Mouse (Mus musculus) CH12.LX (cell line): ENCODE measurements around the gene Tulp4. TPM values are rescaled to one million over a fixed set of nuclear protein-coding genes. Genes with fewer than 3 reads are reported as not detected.

ENCODE experiments used
- DNase-seq: peaks from one replicate; pipeline ENCODE4 v3.0.0-alpha.2; 2013; ENCODE audit errors: extremely low read depth
- H3K27ac ChIP-seq: 2 replicates; pipeline ENCODE4 v1.5.1; 2012; ENCODE audit warnings: low read depth, mild to moderate bottlenecking, control low read depth, moderate library complexity; ENCODE audit not compliant: insufficient read depth
- H3K27me3 ChIP-seq: replicated peaks from 2 replicates; pipeline ENCODE3; 2012; ENCODE audit warnings: inconsistent platforms
- H3K36me3 ChIP-seq, 2 experiments: replicated peaks in 1 of 2; 2 replicates each; pipeline versions ENCODE3 to v1.6.1; 2012; ENCODE audit warnings: inconsistent platforms in 1 of 2, low read length in 1 of 2, mild to moderate bottlenecking in 1 of 2, mixed read lengths in 1 of 2, moderate library complexity in 1 of 2; ENCODE audit not compliant: control insufficient read depth in 1 of 2, insufficient read depth in 1 of 2
- H3K4me1 ChIP-seq, 2 experiments: 2 replicates each; pipeline ENCODE4 v1.6.1; 2012; ENCODE audit warnings: inconsistent platforms in 1 of 2, moderate library complexity in 1 of 2; ENCODE audit not compliant: insufficient read depth in 2 of 2, control insufficient read depth in 1 of 2
- H3K4me2 ChIP-seq: 2 replicates; pipeline ENCODE4 v1.6.1; 2012; ENCODE audit warnings: low read depth, mild to moderate bottlenecking, control low read depth; ENCODE audit not compliant: poor library complexity, insufficient read depth, severe bottlenecking
- H3K4me3 ChIP-seq, 3 experiments: fragments of 150-350 bp in 1 of 3; sonication (generic) in 1 of 3; replicated peaks in 1 of 3; 2 replicates each; pipeline versions ENCODE3 to v1.5.1; 2011 to 2012; ENCODE audit warnings: low read depth in 2 of 3, low read length in 2 of 3, mild to moderate bottlenecking in 2 of 3, moderate library complexity in 2 of 3, control low read depth in 1 of 3, improper control_type of control experiment in 1 of 3, inconsistent platforms in 1 of 3, mixed read lengths in 1 of 3; ENCODE audit not compliant: poor library complexity in 1 of 3
- H3K79me2 ChIP-seq: replicated peaks from 2 replicates; pipeline ENCODE4 v1.6.1; 2012; ENCODE audit warnings: mild to moderate bottlenecking, moderate library complexity; ENCODE audit not compliant: control insufficient read depth, poor library complexity, insufficient read depth, severe bottlenecking; ENCODE audit errors: extremely low read depth
- H3K9ac ChIP-seq: 2 replicates; pipeline ENCODE4 v1.6.1; 2012; ENCODE audit warnings: low read depth, mild to moderate bottlenecking, control low read depth, moderate library complexity; ENCODE audit not compliant: insufficient read depth
- H3K9me3 ChIP-seq: replicated peaks from 2 replicates; pipeline ENCODE3; 2012; ENCODE audit warnings: low read length, inconsistent platforms, mixed read lengths
- CHD1 ChIP-seq: IDR thresholded peaks from 2 replicates; pipeline ENCODE4 v1.6.1; 2012; ENCODE audit warnings: low read depth, low read length, improper control_type of control experiment, inconsistent platforms
- CTCF ChIP-seq, 2 experiments: IDR thresholded peaks in 1 of 2; conservative IDR thresholded peaks in 1 of 2; 2 replicates each; pipeline ENCODE4 v1.5.1; 2011 to 2012; ENCODE audit warnings: low read depth in 2 of 2, low read length in 2 of 2, improper control_type of control experiment in 1 of 2, inconsistent platforms in 1 of 2, mild to moderate bottlenecking in 1 of 2, moderate library complexity in 1 of 2
- E2F4 ChIP-seq: IDR thresholded peaks from 2 replicates; pipeline ENCODE4 v1.6.1; 2011; ENCODE audit warnings: low read depth, low read length, improper control_type of control experiment; ENCODE audit not compliant: insufficient replicate concordance
- ELF1 ChIP-seq: IDR thresholded peaks from 2 replicates; pipeline ENCODE4 v1.6.1; 2014; ENCODE audit warnings: low read depth, mild to moderate bottlenecking, inconsistent platforms, low read length, improper control_type of control experiment
- GABPA ChIP-seq: IDR thresholded peaks from 2 replicates; pipeline ENCODE4 v1.6.1; 2012; ENCODE audit warnings: low read depth, low read length, improper control_type of control experiment, inconsistent platforms; ENCODE audit not compliant: insufficient replicate concordance
- HCFC1 ChIP-seq: IDR thresholded peaks from 2 replicates; pipeline ENCODE4 v1.6.1; 2012; ENCODE audit warnings: low read depth, mild to moderate bottlenecking, inconsistent platforms, low read length, improper control_type of control experiment
- MAFK ChIP-seq: IDR thresholded peaks from 2 replicates; pipeline ENCODE4 v1.6.1; 2011; ENCODE audit warnings: low read length, improper control_type of control experiment; ENCODE audit not compliant: insufficient replicate concordance
- MEF2A ChIP-seq: IDR thresholded peaks from 2 replicates; pipeline ENCODE4 v1.6.1; 2014; ENCODE audit warnings: low read depth, mild to moderate bottlenecking, inconsistent platforms, low read length, improper control_type of control experiment, borderline replicate concordance
- NELFE ChIP-seq: IDR thresholded peaks from 2 replicates; pipeline ENCODE4 v1.6.1; 2011; ENCODE audit warnings: low read depth, low read length, improper control_type of control experiment
- PAX5 ChIP-seq: IDR thresholded peaks from 2 replicates; pipeline ENCODE4 v1.6.1; 2012; ENCODE audit warnings: low read length, inconsistent platforms, mixed read lengths
- RCOR1 ChIP-seq: conservative IDR thresholded peaks from 2 replicates; pipeline ENCODE4 v1.6.1; 2012; ENCODE audit warnings: low read depth, mild to moderate bottlenecking, inconsistent platforms, low read length, improper control_type of control experiment
- SIN3A ChIP-seq: IDR thresholded peaks from 2 replicates; pipeline ENCODE4 v1.6.1; 2012; ENCODE audit warnings: low read length, improper control_type of control experiment, inconsistent platforms
- SMC3 ChIP-seq: IDR thresholded peaks from 2 replicates; pipeline ENCODE4 v1.6.1; 2011; ENCODE audit warnings: low read depth, low read length, improper control_type of control experiment
- TCF12 ChIP-seq: IDR thresholded peaks from 2 replicates; pipeline ENCODE4 v1.6.1; 2014; ENCODE audit warnings: low read depth, mild to moderate bottlenecking, inconsistent platforms, low read length, improper control_type of control experiment
- UBTF ChIP-seq: IDR thresholded peaks from 2 replicates; pipeline ENCODE4 v1.6.1; 2012; ENCODE audit warnings: low read depth, mild to moderate bottlenecking, inconsistent platforms, low read length, improper control_type of control experiment, moderate library complexity
- ZC3H11A ChIP-seq: IDR thresholded peaks from 2 replicates; pipeline ENCODE4 v1.6.1; 2012; ENCODE audit warnings: low read depth, mild to moderate bottlenecking, inconsistent platforms, low read length, improper control_type of control experiment
- ZKSCAN1 ChIP-seq: IDR thresholded peaks from 2 replicates; pipeline ENCODE4 v1.6.1; 2012; ENCODE audit warnings: low read depth, inconsistent platforms, low read length, improper control_type of control experiment, borderline replicate concordance
- ZMIZ1 ChIP-seq: IDR thresholded peaks from 2 replicates; pipeline ENCODE4 v1.6.1; 2012; ENCODE audit warnings: low read depth, mild to moderate bottlenecking, inconsistent platforms, low read length, improper control_type of control experiment
- ZNF384 ChIP-seq: IDR thresholded peaks from 2 replicates; pipeline ENCODE4 v1.6.1; 2012; ENCODE audit warnings: low read depth, low read length, improper control_type of control experiment, inconsistent platforms
- dilution Hi-C: fragments of 300-500 bp; cut with MboI; formaldehyde crosslinking; loops from 2 replicates; pipeline ENCODE4 v1.14.3; 2020; ENCODE audit warnings: low sequenced_read_pairs; ENCODE audit not compliant: extremely low pct_unique_long_range_greater_than_20kb, extremely low pct_ligation_motif_present
- in situ Hi-C: fragments of 300-500 bp; cut with MboI; formaldehyde crosslinking; loops from 3 replicates; pipeline ENCODE4 v1.14.3; 2019; ENCODE audit warnings: low sequenced_read_pairs, low pct_ligation_motif_present, low pct_unique_long_range_greater_than_20kb, mixed read lengths
- polyA plus RNA-seq: library from polyadenylated mRNA; unstranded; fragments of >175 nt; gene quantifications from 2 replicates; pipeline ENCODE4 v1.2.1, GENCODE M21; 2012; ENCODE audit warnings: low read depth; ENCODE audit not compliant: insufficient read length
- total RNA-seq, 2 experiments: library from RNA; depleted of rRNA; stranded (reverse); fragments of 300-350 nt in 1 of 2; fragments of >200 nt in 1 of 2; gene quantifications; 2 replicates each; pipeline ENCODE4 v1.2.3; 2012 to 2014

Tulp4 gene
- total and polyA plus RNA-seq, 3 experiments = 7.8 to 50.7 (median 33.6) TPM

DNA sequence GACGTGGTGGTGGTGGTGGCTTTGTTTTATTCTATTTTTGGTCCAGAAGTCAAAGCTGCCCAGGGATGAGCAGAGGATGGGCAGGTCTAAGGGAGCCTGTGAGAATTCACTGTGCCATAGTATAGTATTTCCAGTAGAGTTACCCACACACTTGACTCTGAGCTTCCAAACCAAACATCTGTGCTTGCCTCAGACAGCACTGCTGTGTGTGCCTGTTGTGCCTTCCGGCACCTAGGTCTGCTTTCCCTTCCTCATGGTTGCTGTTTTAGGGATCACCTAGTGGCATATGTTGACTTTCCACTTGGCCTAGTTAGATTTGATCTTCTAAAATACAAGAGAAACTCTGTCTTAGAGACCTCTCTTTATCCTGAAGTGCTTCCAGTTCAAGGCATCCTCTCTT, 39.0 kb downstream of the Tulp4 start:
- Histone ChIP-seq H3K9me3 (no peaks in the 10 kb centered on the region), H3K9ac (no peak overlapping the region), H3K4me1 (peaks cover 6 to 14% of the 10 kb centered on the region in 2 experiments; a peak in 3 of 4 replicates), H3K27me3 (no peaks in the 10 kb centered on the region), H3K36me3 (peaks cover 3 to 7% of the 10 kb centered on the region in 2 experiments), H3K4me2 (no peak overlapping the region), H3K79me2 (no peaks in the 10 kb centered on the region), H3K27ac (no peak overlapping the region), H3K4me3 (no peak overlapping the region)
- TF ChIP-seq NELFE (no peak), ZC3H11A (no peak), TCF12 (no peak), E2F4 (no peak), HCFC1 (no peak), MEF2A (no peak), SIN3A (no peak), ZKSCAN1 (no peak), CHD1 (no peak), SMC3 (no peak), MAFK (no peak), ZMIZ1 (no peak), GABPA (no peak), RCOR1 (no peak), CTCF (conservative IDR thresholded peaks at IDR 0.05 in 1 of 2, IDR thresholded peaks at IDR 0.05 in 1 of 2; ENCODE audit: low read depth in 2 of 2, low read length in 2 of 2) (no peak), PAX5 (no peak), ELF1 (no peak)
- DNase-seq = no peak
- dilution Hi-C loops (no loop called here), in situ Hi-C loops (no loop called here)

DNA sequence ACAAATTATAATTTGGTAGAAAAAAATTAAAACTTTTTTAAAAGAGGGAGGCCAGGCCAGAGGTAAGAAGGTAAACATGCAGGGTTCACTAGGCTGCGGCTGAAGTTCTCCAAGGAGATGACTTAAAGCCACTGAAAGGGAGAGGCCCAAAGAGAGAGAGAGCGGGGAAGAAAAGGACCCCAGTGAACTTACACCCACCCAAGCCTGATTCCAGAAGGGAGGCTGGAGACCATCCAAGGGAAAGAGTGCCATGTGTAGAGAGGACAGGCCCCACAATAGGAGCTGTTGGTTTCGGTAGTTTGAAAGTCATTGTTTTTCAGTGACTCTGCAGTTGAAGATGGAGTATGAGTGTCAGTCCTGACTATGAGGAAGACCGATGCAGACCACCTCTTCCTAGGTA, 46.7 kb downstream of the Tulp4 start:
- no peak overlapping the region for H3K9ac ChIP-seq
- dilution Hi-C loops (no loop called here), in situ Hi-C loops (no loop called here)
- H3K27ac ChIP-seq = no peak overlapping the region
- peaks cover 14 to 29% of the 10 kb centered on the region in 2 experiments; a peak in 3 of 4 replicates for H3K4me1 ChIP-seq
- H3K9me3 ChIP-seq = no peaks in the 10 kb centered on the region
- no peaks in the 10 kb centered on the region for H3K79me2 ChIP-seq
- TF ChIP-seq RCOR1 (no peak), SMC3 (no peak), TCF12 (no peak), UBTF (no peak), CTCF (conservative IDR thresholded peaks at IDR 0.05 in 1 of 2, IDR thresholded peaks at IDR 0.05 in 1 of 2; ENCODE audit: low read depth in 2 of 2, low read length in 2 of 2) (no peak), MEF2A (no peak), ZC3H11A (no peak), ZNF384 (no peak)
- H3K4me3 ChIP-seq = no peak overlapping the region
- no peak overlapping the region for H3K4me2 ChIP-seq
- peaks cover 0 to 4% of the 10 kb centered on the region in 2 experiments for H3K36me3 ChIP-seq
- H3K27me3 ChIP-seq = no peaks in the 10 kb centered on the region
- no peak for DNase-seq
